8 mouse cellular contexts compared by ENCODE assay signal in genomic region chr11:78550168-78551058, GRCm38 (mm10). TPM values are rescaled to one million over a fixed set of nuclear protein-coding genes. Genes with fewer than 3 reads are reported as not detected.
A peak's percentile ranks its signal among the peaks of the same experiment; 100 is the strongest.
DNase-seq lines count a peak whose midpoint lies in the region; ATAC-seq lines count a peak whose summit lies in the region.

Tmem97 (minus strand) TSS chr11:78550777.

- no peaks in the 10 kb centered on the region for H3K36me3 ChIP-seq in hindbrain, embryonic 16.5 days (ENCODE audit: control insufficient read depth, insufficient read depth, low read length)
- no peaks in the 10 kb centered on the region for H3K36me3 ChIP-seq in macrophage (ENCODE audit: inconsistent target)

- peak; percentile 97 for DNase-seq in WW6 (ENCODE audit: low read depth, low spot score)
- DNase-seq in cerebellum, postnatal 4 days (ENCODE audit: low spot score in 2 of 2): peak; percentile 85 to 92
- peak; percentile 96 for DNase-seq in gastrocnemius, adult 18-20 months (ENCODE audit: low spot score)
- DNase-seq in left cerebral cortex, adult 18-20 months (ENCODE audit: low spot score in 2 of 2): peak; percentile 95 to 97
- DNase-seq in right cerebral cortex, adult 18-20 months: peak; percentile 97
- DNase-seq in urinary bladder, postnatal 10 days (ENCODE audit: low spot score): peak; percentile 76

- H3K9me3 ChIP-seq in hindbrain, embryonic 16.5 days (ENCODE audit: control insufficient read depth, low read length): no peaks in the 10 kb centered on the region

- peaks cover 13% of the 10 kb centered on the region for H3K4me1 ChIP-seq in hindbrain, embryonic 16.5 days (ENCODE audit: control insufficient read depth, insufficient read depth, low read depth, low read length)

- ATAC-seq in hindbrain, embryonic 16.5 days: peak; percentile 100

- WGBS in hindbrain, embryonic 16.5 days: under 1% methylated on average over 60 of the region's 60 CpGs
- 1% methylated on average over 58 of the region's 60 CpGs for WGBS in macrophage (ENCODE audit: missing documents)

- peak within 1 kb of the TSS; percentile 69 for H3K4me3 ChIP-seq in hindbrain, embryonic 16.5 days (ENCODE audit: low read length)
- H3K4me3 ChIP-seq in macrophage (ENCODE audit: inconsistent target): peak within 1 kb of the TSS; percentile 68

- peaks cover 36% of the 10 kb centered on the region for H3K79me2 ChIP-seq in macrophage (ENCODE audit: inconsistent target)

- peak within 1 kb of the TSS; percentile 76 for H3K4me2 ChIP-seq in hindbrain, embryonic 16.5 days (ENCODE audit: low read length)

- H3K9ac ChIP-seq in hindbrain, embryonic 16.5 days (ENCODE audit: low read depth, low read length): peak within 1 kb of the TSS; percentile 72

- no peaks in the 10 kb centered on the region for H3K27me3 ChIP-seq in hindbrain, embryonic 16.5 days (replicated peaks; ENCODE audit: control insufficient read depth, insufficient read depth, low read length)

- peak within 1 kb of the TSS; percentile 88 for H3K27ac ChIP-seq in hindbrain, embryonic 16.5 days (ENCODE audit: low read depth, low read length)
- H3K27ac ChIP-seq in macrophage: peak within 1 kb of the TSS; percentile 82

RNA-seq across cellular contexts. Expression of gene Tmem97, which starts in this region (rescaled TPM):
- 1 to 10 TPM; 1.0 to 1.5 TPM for total RNA-seq in gastrocnemius, adult 18-20 months (2021)
- polyA plus RNA-seq in hindbrain, embryonic 16.5 days (2015; fragmentation: Nextera tagmentation; extraction: Ambion mirVana): 44.0 and 48.3 TPM in 2 replicates
- 10 to 100 TPM; 20.5 to 24.6 TPM for total RNA-seq in left cerebral cortex, adult 18-20 months (2021)
- total RNA-seq in macrophage (2018; cell fraction: chromatin; rRNA removed): 1 to 10 TPM in 17 of 26 experiments, under 1 TPM in 5, not detected in 4; 0.45 to 5.4 (median 1.7) TPM
- total RNA-seq in macrophage (2018; cell fraction: cytosol; rRNA removed): 10 to 100 TPM; 36.4 to 66.1 (median 54.6) TPM
- total RNA-seq in macrophage (2018; cell fraction: nucleus; rRNA removed): 10 to 100 TPM in 25 of 26 experiments, 1 to 10 TPM in 1; 3.0 to 48.3 (median 24.9) TPM
- 48.9 to 61.4 TPM (median 53.9 TPM) in 3 replicates for polyA plus RNA-seq in macrophage (2018)

Comparison
In these comparisons a context has a peak if more than half of its experiments do, and no peak if none do; other contexts are left out.
1. Peak in every context shown above with its lines: DNase-seq, ATAC-seq, H3K4me3 ChIP-seq and H3K27ac ChIP-seq.
2. RNA of gene Tmem97 (total RNA-seq): 20.5 to 24.6 TPM in left cerebral cortex, adult 18-20 months; 1.0 to 1.5 TPM in gastrocnemius, adult 18-20 months; every median in the first group is over 4 times any median in the second.